Mouse (Mus musculus) megakaryocyte, embryonic 14.5 days (primary cell): ENCODE data around the gene Dctn2. TPM values are rescaled to one million over a fixed set of nuclear protein-coding genes. Genes with fewer than 3 reads are reported as not detected.

Source experiments
- H3K27me3 ChIP-seq: replicated peaks from 2 replicates; pipeline ENCODE3; 2012; ENCODE audit warnings: inconsistent platforms
- H3K36me3 ChIP-seq: replicated peaks from 2 replicates; pipeline ENCODE3; 2012; ENCODE audit warnings: low read length, inconsistent platforms, mixed read lengths
- H3K4me1 ChIP-seq: 2 replicates; pipeline ENCODE4 v1.6.1; 2012; ENCODE audit warnings: inconsistent platforms
- H3K4me3 ChIP-seq: replicated peaks from 2 replicates; pipeline ENCODE3; 2012; ENCODE audit warnings: moderate library complexity, mild to moderate bottlenecking, inconsistent platforms
- H3K9me3 ChIP-seq: 2 replicates; pipeline ENCODE4 v1.6.1; 2012; ENCODE audit warnings: inconsistent platforms
- FLI1 ChIP-seq: IDR thresholded peaks from 2 replicates; pipeline ENCODE4 v1.6.1; 2012; ENCODE audit warnings: low read length, inconsistent platforms, mixed read lengths
- GATA1 ChIP-seq: IDR thresholded peaks from 3 replicates; pipeline ENCODE4 v1.6.1; 2012; ENCODE audit warnings: mixed read lengths, low read length, inconsistent platforms, borderline replicate concordance
- polyA plus RNA-seq: library from polyadenylated mRNA; stranded (reverse); fragments of >175 nt; gene quantifications from 2 replicates; pipeline ENCODE4 v1.2.3, GENCODE M21; 2012; ENCODE audit warnings: low replicate concordance; ENCODE audit not compliant: insufficient read depth

Dctn2 gene
- polyA plus RNA-seq, 1 experiment, result 219 TPM

GRCm38 (mm10) chr10:127274261-127275022, 8.3 kb downstream of the Dctn2 start:
- peaks cover 50% of the 10 kb centered on the region for H3K4me1 ChIP-seq
- no peaks in the 10 kb centered on the region for H3K27me3 ChIP-seq
- H3K9me3 ChIP-seq, result no peaks in the 10 kb centered on the region
- no peak overlapping the region for H3K4me3 ChIP-seq
- TF ChIP-seq GATA1, result no peak
- TF ChIP-seq FLI1, result no peak
- H3K36me3 ChIP-seq, result peaks cover 100% of the 10 kb centered on the region

GRCm38 (mm10) chr10:127279730-127280129, 13.6 kb downstream of the Dctn2 start:
- Histone ChIP-seq H3K36me3 (peaks cover 100% of the 10 kb centered on the region), H3K4me3 (no peak overlapping the region), H3K4me1 (peaks cover 20% of the 10 kb centered on the region), H3K27me3 (no peaks in the 10 kb centered on the region), H3K9me3 (no peaks in the 10 kb centered on the region)
- TF ChIP-seq GATA1 (no peak), FLI1 (no peak)

DNA sequence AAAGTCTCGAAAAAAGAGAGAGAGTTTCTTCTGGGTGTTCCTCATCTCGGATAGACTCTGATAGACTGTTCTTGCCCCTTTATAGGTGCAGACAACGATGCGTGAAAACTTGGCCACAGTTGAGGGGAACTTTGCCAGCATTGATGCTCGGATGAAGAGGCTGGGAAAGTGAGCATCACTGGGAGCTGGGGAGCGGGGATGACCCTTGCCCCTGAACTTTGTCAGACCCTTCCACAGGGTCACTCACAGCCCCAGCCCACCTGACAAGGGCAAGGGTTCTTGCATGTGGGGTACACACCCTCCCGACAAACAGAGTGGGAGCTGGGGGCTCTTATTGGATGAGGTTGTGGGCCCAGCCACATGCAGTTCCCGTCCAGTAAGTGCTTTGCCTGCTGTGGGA, 15.1 kb downstream of the Dctn2 start:
- TF ChIP-seq FLI1, result no peak
- TF ChIP-seq GATA1, result no peak
- H3K36me3 ChIP-seq, result peaks cover 100% of the 10 kb centered on the region
- H3K4me3 ChIP-seq, result no peak overlapping the region
- H3K4me1 ChIP-seq, result peaks cover 36% of the 10 kb centered on the region
- H3K27me3 ChIP-seq, result no peaks in the 10 kb centered on the region
- H3K9me3 ChIP-seq, result no peaks in the 10 kb centered on the region

DNA sequence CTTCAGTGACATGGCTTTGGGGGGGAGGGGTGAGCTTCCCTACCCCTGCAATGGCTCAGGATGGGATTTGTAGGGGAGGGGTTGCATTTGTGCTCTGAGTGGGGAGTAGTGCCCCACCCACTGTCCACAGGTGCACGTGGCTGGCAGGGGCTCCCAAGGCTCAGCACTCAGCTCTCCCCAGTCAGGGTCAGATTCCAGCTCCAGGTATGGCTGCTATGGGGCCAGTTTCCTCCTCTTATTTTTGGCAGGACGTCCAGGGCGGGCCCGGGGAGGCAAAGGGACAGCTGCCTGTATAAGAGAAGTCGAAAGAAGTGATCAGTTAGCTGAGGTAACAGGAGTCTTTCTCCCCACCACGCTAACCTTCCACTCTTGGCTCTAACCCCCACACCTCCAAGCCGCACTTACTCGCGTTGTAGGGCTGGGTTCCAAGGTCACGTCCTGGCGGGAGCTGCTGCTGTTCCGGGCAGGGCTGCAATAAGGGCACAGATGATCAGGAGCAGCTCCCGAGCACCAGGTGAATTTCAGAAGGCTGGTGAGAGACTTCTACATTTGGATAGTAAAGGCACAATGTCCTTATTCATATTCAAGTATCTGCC, 16.6 kb downstream of the Dctn2 start:
- peaks cover 100% of the 10 kb centered on the region for H3K36me3 ChIP-seq
- H3K4me3 ChIP-seq, result no peak overlapping the region
- H3K9me3 ChIP-seq, result no peaks in the 10 kb centered on the region
- H3K27me3 ChIP-seq, result no peaks in the 10 kb centered on the region
- no peak for TF ChIP-seq FLI1
- TF ChIP-seq GATA1, result no peak
- peaks cover 50% of the 10 kb centered on the region for H3K4me1 ChIP-seq

- Histone ChIP-seq H3K4me3 (peak overlapping the region; percentile 17), H3K27me3 (no peaks in the 10 kb centered on the region), H3K4me1 (peaks cover 48% of the 10 kb centered on the region), H3K9me3 (no peaks in the 10 kb centered on the region), H3K36me3 (peaks cover 88% of the 10 kb centered on the region)
- no peak for TF ChIP-seq FLI1
- no peak for TF ChIP-seq GATA1
Measured at GRCm38 (mm10) chr10:127284105-127284622, 18.0 kb downstream of the Dctn2 start.

DNA sequence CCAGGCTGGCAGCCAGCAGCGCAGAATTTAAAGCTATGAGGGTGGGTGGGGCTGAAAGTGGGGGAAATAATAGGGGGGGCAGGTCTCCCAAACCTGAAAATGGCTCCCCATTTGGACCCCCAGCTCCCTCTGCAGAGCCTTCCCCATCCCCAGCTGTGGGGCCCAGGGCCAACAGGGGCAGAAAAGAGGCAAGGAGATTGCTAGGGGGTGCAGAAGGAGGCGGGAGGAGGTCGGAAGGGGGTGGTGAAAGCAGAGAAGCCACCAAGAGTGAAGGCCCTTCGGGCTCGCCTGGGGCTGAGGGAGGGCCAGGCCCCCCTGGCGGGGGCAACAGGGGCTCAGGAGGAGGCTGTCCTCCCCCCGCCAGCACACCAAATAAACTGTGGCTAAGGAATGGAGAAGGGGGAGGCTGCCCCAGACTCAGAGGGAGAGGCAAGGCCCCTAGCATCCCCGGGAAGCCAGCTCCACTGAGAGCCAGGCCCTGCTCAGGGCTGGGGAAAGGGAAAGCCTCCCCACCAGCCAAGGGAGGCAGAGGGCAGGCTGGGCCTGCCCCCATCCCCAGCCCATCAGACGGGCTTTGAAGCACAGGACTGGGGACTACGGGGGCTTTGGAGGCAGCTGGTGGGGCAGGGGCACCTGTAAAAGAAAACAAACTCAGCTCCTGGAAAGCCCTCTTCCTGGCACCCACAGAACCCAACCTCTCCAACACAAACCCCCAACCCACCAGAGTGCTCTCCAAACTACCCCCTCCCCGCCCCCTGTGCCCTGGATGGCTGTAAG, 18.7 kb downstream of the Dctn2 start:
- H3K27me3 ChIP-seq, result no peaks in the 10 kb centered on the region
- peak overlapping the region; percentile 97 for H3K4me3 ChIP-seq
- H3K9me3 ChIP-seq, result no peaks in the 10 kb centered on the region
- peaks cover 56% of the 10 kb centered on the region for H3K4me1 ChIP-seq
- peaks cover 81% of the 10 kb centered on the region for H3K36me3 ChIP-seq
- TF ChIP-seq GATA1 (no peak), FLI1 (no peak)

DNA sequence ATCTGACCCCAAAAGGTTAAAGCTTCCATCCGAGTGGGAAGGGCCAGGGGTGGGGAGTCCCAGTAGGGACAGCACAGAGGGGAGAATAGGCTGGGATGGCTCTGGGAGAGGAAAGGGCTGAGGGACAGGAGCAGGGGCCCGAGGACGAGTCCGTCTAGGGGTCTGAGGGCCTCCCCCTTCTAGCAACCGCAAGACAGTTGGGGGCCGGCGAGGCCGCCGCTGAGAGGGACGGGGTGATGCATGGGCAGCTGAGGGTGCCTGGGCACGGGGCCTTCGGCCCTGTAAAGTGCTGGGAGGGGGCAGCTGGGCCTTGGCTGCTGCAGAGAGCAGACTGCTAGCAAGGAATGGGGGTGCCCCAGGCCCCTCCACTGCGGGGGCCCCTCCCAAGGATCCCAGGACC, 19.5 kb downstream of the Dctn2 start:
- H3K36me3 ChIP-seq, result peaks cover 74% of the 10 kb centered on the region
- TF ChIP-seq GATA1 (no peak), FLI1 (no peak)
- H3K4me1 ChIP-seq, result peaks cover 58% of the 10 kb centered on the region
- no peaks in the 10 kb centered on the region for H3K9me3 ChIP-seq
- no peaks in the 10 kb centered on the region for H3K27me3 ChIP-seq
- H3K4me3 ChIP-seq, result peak overlapping the region; percentile 97

DNA sequence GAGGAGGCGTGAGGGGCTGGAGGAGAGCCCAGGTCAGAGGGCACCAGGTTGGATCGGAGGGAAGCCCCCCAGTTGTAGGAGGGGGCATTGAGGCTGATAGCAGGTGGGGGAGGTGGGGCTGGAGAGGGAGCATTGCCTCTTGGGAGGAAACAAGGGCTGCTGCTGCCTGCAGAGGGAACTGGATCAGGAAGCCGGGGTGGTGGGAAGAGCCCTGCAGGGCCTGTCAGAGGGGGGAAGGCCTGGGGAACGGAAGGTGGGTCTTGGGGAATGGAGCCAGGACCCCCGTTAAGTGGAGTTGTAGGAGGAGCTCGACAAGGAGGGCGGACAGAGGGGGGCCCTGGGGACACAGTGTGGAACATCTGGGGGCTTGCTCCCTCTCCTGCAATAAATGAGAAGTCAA, 20.0 kb downstream of the Dctn2 start:
- Histone ChIP-seq H3K9me3 (no peaks in the 10 kb centered on the region), H3K4me1 (peaks cover 58% of the 10 kb centered on the region), H3K4me3 (peak overlapping the region; percentile 97), H3K36me3 (peaks cover 68% of the 10 kb centered on the region), H3K27me3 (no peaks in the 10 kb centered on the region)
- TF ChIP-seq FLI1 (no peak), GATA1 (no peak)

DNA sequence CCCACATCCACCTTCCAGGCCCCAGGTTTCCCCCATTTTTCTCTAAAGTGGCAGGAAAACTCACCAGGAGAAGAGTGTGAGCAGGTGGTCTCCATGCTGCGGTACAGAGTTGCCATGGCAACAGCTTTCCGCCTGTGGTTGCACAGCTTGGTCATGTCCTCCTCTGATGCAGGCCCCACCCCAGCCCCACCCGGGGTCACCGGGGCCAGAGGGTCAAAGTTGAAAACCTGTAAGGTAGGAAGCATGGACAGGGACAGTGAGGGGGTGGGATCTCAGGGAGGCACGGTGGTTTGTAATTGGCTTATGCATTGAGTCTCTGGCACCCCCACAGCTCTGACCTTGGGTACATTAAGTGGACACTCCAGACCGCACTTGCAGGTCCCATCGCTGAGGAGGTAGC, 20.6 kb downstream of the Dctn2 start:
- TF ChIP-seq GATA1, result no peak
- no peak for TF ChIP-seq FLI1
- H3K4me1 ChIP-seq, result peaks cover 55% of the 10 kb centered on the region

GRCm38 (mm10) chr10:127287271-127287935, 21.2 kb downstream of the Dctn2 start:
- Histone ChIP-seq H3K27me3 (no peaks in the 10 kb centered on the region), H3K36me3 (peaks cover 67% of the 10 kb centered on the region), H3K9me3 (no peaks in the 10 kb centered on the region), H3K4me1 (peaks cover 61% of the 10 kb centered on the region), H3K4me3 (peak overlapping the region; percentile 97)
- TF ChIP-seq GATA1 (no peak), FLI1 (no peak)

More for the DNA sequence above, 20.6 kb downstream of the Dctn2 start:
- Histone ChIP-seq H3K9me3 (no peaks in the 10 kb centered on the region), H3K4me3 (peak overlapping the region; percentile 97), H3K36me3 (peaks cover 67% of the 10 kb centered on the region), H3K27me3 (no peaks in the 10 kb centered on the region)
